Mouse (Mus musculus): ENCODE measurements around the gene Dnah7a. TPM values are rescaled to one million over a fixed set of nuclear protein-coding genes. Genes with fewer than 3 reads are reported as not detected.
"Not testable (repeated sequence)": the region's sequence is repeated elsewhere in the genome, so short reads cannot be mapped to it uniquely, and the experiment has no call there.

The Dnah7a gene
- polyA plus RNA-seq, 1 experiment = not detected

- no peak for TF ChIP-seq MAX (IDR thresholded peaks at IDR 0.05)
- TF ChIP-seq USF1 (IDR thresholded peaks at IDR 0.05; ENCODE audit: low read depth) = no peak
- no peak for TF ChIP-seq CEBPB (IDR thresholded peaks at IDR 0.05; ENCODE audit: low read depth)
- TF ChIP-seq MYOD1 (IDR thresholded peaks at IDR 0.05; ENCODE audit: control insufficient read depth, insufficient read length, low read depth) = no peak
- no peak for TF ChIP-seq CTCF (IDR thresholded peaks at IDR 0.05; ENCODE audit: control insufficient read depth, insufficient read depth, insufficient read length)
- TF ChIP-seq MYOG (IDR thresholded peaks at IDR 0.05; ENCODE audit: control insufficient read depth, extremely low read depth, insufficient read length) = no peak
- TF ChIP-seq FOSL1 (IDR thresholded peaks at IDR 0.05; ENCODE audit: insufficient read depth, low read length, poor library complexity, severe bottlenecking) = no peak
- Histone ChIP-seq H3K36me3 (ENCODE audit: control insufficient read depth, insufficient read depth) (no peaks in the 10 kb centered on the region), H3K79me3 (ENCODE audit: low read depth) (no peaks in the 10 kb centered on the region), H3K27me3 (ENCODE audit: control insufficient read depth, insufficient read depth, insufficient read length) (no peaks in the 10 kb centered on the region), H3K4me3 (ENCODE audit: insufficient read depth, poor library complexity, severe bottlenecking) (no peak overlapping the region), H3ac (ENCODE audit: control insufficient read depth, insufficient read length, low read depth) (no peak overlapping the region), H3K79me2 (ENCODE audit: control insufficient read depth, insufficient read depth) (no peaks in the 10 kb centered on the region)
These were observed 4.5 kb upstream of the Dnah7a start for GRCm38 (mm10) chr1:53711069-53711468.

GRCm38 (mm10) chr1:53709602-53710001 is 3.0 kb upstream of the Dnah7a start:
- H3K79me3 ChIP-seq (ENCODE audit: low read depth); H3K4me3 ChIP-seq (ENCODE audit: insufficient read depth, poor library complexity, severe bottlenecking); H3K36me3 ChIP-seq (ENCODE audit: control insufficient read depth, insufficient read depth); H3K27me3 ChIP-seq (ENCODE audit: control insufficient read depth, insufficient read depth, insufficient read length); H3ac ChIP-seq (ENCODE audit: control insufficient read depth, insufficient read length, low read depth); H3K79me2 ChIP-seq (ENCODE audit: control insufficient read depth, insufficient read depth): not testable (repeated sequence)

GRCm38 (mm10) chr1:53704164-53704563 is 2.4 kb downstream of the Dnah7a start:
- Histone ChIP-seq H3K79me3 (ENCODE audit: low read depth) (no peaks in the 10 kb centered on the region), H3K27me3 (ENCODE audit: control insufficient read depth, insufficient read depth, insufficient read length) (no peaks in the 10 kb centered on the region), H3K4me3 (ENCODE audit: insufficient read depth, poor library complexity, severe bottlenecking) (no peak overlapping the region), H3K79me2 (ENCODE audit: control insufficient read depth, insufficient read depth) (no peaks in the 10 kb centered on the region), H3ac (ENCODE audit: control insufficient read depth, insufficient read length, low read depth) (no peak overlapping the region), H3K36me3 (ENCODE audit: control insufficient read depth, insufficient read depth) (no peaks in the 10 kb centered on the region)
- TF ChIP-seq CEBPB (IDR thresholded peaks at IDR 0.05; ENCODE audit: low read depth) = no peak
- no peak for TF ChIP-seq CTCF (IDR thresholded peaks at IDR 0.05; ENCODE audit: control insufficient read depth, insufficient read depth, insufficient read length)
- no peak for TF ChIP-seq MAX (IDR thresholded peaks at IDR 0.05)
- no peak for TF ChIP-seq USF1 (IDR thresholded peaks at IDR 0.05; ENCODE audit: low read depth)
- no peak for TF ChIP-seq FOSL1 (IDR thresholded peaks at IDR 0.05; ENCODE audit: insufficient read depth, low read length, poor library complexity, severe bottlenecking)
- TF ChIP-seq MYOG (IDR thresholded peaks at IDR 0.05; ENCODE audit: control insufficient read depth, extremely low read depth, insufficient read length) = no peak
- TF ChIP-seq MYOD1 (IDR thresholded peaks at IDR 0.05; ENCODE audit: control insufficient read depth, insufficient read length, low read depth) = no peak

GRCm38 (mm10) chr1:53664268-53664667 is 42.3 kb downstream of the Dnah7a start:
- H3K36me3 ChIP-seq (ENCODE audit: control insufficient read depth, insufficient read depth); H3K79me3 ChIP-seq (ENCODE audit: low read depth); H3K4me3 ChIP-seq (ENCODE audit: insufficient read depth, poor library complexity, severe bottlenecking); H3ac ChIP-seq (ENCODE audit: control insufficient read depth, insufficient read length, low read depth); H3K79me2 ChIP-seq (ENCODE audit: control insufficient read depth, insufficient read depth); H3K27me3 ChIP-seq (ENCODE audit: control insufficient read depth, insufficient read depth, insufficient read length): not testable (repeated sequence)

- Histone ChIP-seq H3K79me3 (ENCODE audit: low read depth) (no peaks in the 10 kb centered on the region), H3K36me3 (ENCODE audit: control insufficient read depth, insufficient read depth) (no peaks in the 10 kb centered on the region), H3ac (ENCODE audit: control insufficient read depth, insufficient read length, low read depth) (no peak overlapping the region), H3K27me3 (ENCODE audit: control insufficient read depth, insufficient read depth, insufficient read length) (no peaks in the 10 kb centered on the region), H3K4me3 (ENCODE audit: insufficient read depth, poor library complexity, severe bottlenecking) (no peak overlapping the region), H3K79me2 (ENCODE audit: control insufficient read depth, insufficient read depth) (no peaks in the 10 kb centered on the region)
- no peak for TF ChIP-seq MYOG (IDR thresholded peaks at IDR 0.05; ENCODE audit: control insufficient read depth, extremely low read depth, insufficient read length)
These were observed 66.5 kb downstream of the Dnah7a start for GRCm38 (mm10) chr1:53639865-53640794.

- H3ac ChIP-seq (ENCODE audit: control insufficient read depth, insufficient read length, low read depth); H3K4me3 ChIP-seq (ENCODE audit: insufficient read depth, poor library complexity, severe bottlenecking); H3K79me3 ChIP-seq (ENCODE audit: low read depth); H3K79me2 ChIP-seq (ENCODE audit: control insufficient read depth, insufficient read depth); H3K36me3 ChIP-seq (ENCODE audit: control insufficient read depth, insufficient read depth); H3K27me3 ChIP-seq (ENCODE audit: control insufficient read depth, insufficient read depth, insufficient read length): not testable (repeated sequence)
These were observed 70.9 kb downstream of the Dnah7a start for GRCm38 (mm10) chr1:53635641-53636040.

GRCm38 (mm10) chr1:53632040-53632439 is 74.5 kb downstream of the Dnah7a start:
- H3K27me3 ChIP-seq (ENCODE audit: control insufficient read depth, insufficient read depth, insufficient read length); H3ac ChIP-seq (ENCODE audit: control insufficient read depth, insufficient read length, low read depth); H3K79me3 ChIP-seq (ENCODE audit: low read depth); H3K79me2 ChIP-seq (ENCODE audit: control insufficient read depth, insufficient read depth); H3K36me3 ChIP-seq (ENCODE audit: control insufficient read depth, insufficient read depth); H3K4me3 ChIP-seq (ENCODE audit: insufficient read depth, poor library complexity, severe bottlenecking): not testable (repeated sequence)
